Mouse (Mus musculus) cerebellum, adult 9-10 months (tissue): ENCODE results near the gene Pik3r5.

ENCODE experiments used
- DNase-seq: peaks from one replicate; pipeline ENCODE4 v3.0.0; 2022

Gene Pik3r5

DNA sequence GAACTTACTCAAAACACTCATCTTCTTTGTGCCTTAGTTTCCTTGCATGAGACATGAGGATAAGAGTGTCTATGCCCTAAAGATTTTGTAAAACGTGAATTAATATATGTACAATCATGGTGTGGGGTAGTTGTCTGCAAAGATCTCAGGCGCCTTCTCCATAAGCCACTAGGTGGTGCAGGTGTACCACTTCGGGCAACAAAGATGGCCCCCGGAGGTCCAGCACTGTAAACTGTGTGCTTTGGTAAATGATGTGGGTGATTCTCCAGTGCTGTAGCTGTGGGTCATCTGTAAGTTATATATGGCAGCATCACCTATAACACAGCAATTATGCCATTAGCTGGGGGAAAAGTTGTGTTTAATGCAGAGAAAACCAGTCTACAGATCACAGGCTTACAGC is 27.7 kb upstream of the Pik3r5 start:
- DNase-seq = no peak

DNA sequence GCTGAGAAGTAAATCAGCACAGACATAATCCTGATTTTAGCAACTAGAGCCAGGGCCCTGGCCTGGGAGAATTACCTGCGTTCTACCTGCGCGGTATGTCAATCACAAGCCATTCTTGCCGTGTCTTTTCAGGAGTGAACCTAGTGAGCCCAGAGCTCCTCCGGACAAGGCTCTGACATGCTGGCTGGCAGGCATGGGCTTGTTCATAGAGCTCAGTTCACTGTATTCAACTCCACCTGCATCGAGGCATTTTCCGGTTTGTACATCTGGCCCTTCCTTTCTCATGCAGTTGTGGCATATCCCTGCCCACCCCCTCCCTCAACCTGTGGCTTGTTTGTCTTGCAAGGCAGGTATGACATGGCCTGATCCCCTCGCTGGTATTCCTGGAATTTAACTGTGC is 26.3 kb upstream of the Pik3r5 start:
- no peak for DNase-seq

DNA sequence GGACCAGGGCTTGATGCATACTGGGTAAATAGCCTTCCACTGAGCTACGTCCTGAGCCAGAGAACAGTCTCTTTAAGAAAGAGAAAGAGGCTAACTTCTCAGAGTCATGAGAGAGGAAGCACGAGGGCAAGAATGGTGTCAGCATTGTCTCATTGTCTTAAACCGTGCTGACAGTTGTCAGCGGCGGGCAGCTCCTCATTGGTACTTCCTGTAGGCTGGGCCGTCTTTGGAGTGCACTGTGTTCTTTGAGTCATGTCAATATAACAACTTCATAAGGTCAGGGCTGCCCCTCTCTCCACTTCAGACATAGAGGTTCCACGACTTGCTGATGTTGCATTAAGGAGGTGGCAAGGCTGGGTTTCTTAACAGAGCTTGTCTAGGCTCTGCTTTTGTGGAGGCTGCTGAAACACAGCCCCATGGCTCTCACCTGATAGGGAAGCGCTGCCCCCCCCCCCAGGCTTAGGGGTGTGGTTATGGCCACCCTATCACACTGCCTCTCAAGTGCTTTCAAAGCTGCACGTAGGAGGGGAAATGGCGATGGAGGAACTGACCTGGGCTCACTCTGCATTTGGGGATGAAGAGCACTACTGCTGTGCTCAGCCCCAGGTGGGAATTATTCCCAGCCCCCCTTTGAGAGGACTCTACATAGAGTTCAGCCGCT is 24.5 kb upstream of the Pik3r5 start:
- no peak for DNase-seq

DNA sequence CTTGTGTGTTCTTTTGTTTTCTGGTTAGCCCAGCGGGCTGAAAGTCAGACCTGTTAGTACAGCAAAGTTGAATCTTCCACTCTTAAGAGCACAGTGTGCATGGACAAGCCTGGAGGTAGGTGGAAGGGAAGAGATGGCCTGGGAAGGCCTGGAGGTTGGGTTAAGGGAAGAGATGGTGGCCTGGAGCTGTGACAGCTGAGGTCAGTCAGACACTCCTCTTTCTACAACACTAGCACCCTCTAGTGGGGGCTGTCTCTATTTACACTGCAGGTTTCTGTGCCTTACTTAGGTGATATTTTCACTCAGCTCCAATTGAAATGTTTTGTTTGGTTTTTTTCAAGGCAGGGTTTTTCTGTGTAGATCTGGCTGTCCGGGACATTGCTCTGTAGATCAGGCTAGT is 23.8 kb upstream of the Pik3r5 start:
- DNase-seq = peak; percentile 83

DNA sequence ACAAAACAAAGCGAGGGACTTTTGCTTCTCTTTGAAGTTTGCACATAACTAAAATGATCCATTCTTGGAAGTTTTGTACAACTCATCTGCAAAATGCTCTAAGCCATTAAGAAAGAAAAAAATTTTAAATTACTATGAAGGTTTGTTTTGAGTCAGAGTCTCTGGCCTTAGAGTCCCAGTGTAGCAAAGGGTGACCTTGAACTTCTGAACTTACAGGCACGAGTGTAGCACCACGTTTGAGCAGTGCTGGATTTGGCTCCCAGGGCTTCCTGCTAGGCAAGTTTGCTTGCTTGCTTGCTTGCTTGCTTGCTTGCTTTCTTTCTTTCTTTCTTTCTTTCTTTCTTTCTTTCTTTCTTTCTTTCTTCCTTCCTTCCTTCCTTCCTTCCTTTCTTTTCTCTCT is 14.9 kb upstream of the Pik3r5 start:
- DNase-seq = no peak

DNA sequence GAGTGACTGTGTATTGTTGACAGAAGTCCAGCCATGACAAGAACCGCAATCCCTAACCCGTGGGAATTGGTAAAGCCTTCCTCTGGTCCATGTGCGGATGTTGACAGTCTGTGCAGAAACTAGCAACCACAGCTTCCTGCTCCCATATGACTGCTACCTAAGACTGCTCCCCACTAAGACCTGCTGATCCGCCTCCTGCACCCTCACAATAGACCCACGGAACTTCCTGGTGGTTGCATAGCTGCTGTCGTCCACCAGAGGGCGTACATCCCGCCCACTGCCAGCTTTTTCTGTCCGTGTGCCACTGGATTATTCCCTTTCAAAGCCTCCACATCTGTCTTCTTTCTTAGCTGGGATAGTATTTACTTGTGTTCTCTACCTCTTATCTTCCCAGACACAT is 14.1 kb upstream of the Pik3r5 start:
- DNase-seq = no peak

DNA sequence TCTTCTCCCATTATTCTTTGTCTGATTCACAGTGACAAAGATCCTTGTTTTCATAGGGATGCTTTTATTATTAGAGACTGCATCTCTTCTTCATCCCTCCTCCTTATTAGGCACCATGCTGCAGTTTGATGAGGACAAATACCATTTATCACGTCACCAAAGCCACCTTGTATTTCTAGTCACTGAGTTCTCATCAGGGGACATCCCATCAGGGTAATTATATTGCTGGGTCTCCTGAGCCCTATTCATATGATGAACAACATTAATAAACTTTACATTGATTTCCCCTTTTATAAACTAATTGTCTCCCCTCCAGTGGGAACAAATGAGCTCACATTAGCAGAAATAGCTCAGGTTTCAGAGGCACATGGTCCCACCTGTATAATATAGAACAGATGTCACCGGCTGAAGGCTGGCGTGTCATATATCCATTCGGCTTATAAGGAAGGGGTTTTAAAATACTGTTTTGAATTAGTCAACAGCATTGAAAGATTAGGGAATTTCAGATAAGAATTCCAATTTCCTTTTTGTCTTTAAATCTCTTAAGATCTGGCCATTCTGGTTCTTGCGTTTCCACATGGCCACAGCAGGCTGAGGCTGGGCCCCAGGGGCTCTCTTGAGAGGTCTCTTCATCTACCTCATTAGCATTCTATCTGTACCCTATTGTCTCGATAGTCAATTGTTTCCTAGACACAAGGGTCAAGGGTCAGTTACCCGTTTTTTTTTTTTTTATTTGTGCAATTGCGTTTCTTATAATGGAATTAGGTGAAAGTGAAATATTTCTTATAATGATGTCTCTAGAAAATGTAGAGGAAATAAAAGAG is 6.2 kb upstream of the Pik3r5 start:
- no peak for DNase-seq

DNA sequence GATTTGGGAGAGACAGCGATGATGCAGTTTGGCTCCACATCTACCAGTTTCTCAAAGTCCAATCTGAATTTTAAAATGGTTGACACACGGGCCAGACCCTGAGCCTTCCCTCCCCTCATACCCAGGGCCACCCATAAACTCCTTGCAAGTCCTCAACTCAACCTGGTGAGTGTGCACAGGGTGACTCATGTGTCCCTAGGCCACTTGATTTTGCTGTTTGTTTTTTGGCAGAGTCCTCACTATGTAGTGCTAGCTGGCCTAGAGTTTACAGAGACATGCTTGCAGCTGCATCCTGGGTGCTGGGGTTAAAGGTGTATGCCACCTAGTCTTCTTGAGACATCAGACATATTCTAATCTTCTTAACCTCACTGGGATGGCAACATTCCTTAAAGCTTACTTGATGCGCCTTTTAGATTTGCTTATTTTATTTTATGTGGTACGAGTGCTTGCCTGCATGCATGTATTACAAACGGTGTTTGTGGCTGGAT is 4.8 kb upstream of the Pik3r5 start:
- DNase-seq = no peak

DNA sequence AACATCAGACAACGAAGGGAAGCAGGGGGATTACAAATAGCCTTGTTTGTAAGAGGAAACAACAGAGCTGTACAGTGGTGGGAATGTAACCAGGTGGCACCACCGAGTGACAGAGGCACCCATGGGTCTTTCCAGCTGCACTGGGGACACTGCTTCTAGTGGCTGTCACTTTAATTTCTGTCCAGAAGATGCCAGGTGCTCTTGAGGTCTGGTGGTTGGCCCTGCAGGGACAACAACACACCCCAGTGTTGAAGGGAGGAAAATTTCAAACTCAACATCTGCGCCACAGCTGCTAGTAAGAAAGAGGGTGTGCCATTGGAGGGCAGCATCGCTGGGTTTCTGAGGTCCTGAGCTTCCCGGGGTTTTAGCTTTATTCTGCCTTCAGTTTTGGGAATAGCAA is 1.3 kb upstream of the Pik3r5 start:
- no peak for DNase-seq

DNA sequence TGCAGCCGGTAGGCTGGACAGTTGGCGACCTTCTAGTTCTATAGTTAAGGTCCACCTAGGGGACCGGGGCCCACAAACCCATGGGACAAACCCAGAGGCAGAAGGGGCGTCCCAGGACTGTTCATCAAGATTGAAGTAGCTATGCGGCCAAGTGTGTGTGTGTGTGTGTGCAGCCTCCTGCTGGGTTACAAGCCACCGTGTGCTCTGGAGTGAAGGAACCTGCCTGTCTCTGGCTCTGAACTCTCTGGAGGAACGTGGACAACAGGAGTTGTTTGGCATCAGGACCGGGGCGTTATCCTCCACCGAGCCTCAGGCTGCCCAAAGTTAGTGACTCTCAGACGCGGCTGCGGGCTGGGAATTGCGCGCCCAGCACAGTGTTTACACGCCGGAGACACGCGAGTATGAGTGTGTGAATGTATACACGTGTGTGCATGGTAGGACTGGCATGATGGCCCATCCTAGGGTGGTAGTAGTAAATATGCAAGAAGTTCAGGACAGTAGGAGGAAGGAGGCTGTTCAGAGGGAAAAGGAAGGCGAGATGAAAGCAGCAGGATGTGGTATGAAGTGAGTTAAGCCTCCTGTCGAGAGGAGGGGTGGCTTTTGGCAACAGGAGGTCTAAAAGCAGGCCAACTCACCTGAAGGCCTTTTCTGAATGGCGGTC is 570 bp downstream of the Pik3r5 start:
- DNase-seq = no peak

DNA sequence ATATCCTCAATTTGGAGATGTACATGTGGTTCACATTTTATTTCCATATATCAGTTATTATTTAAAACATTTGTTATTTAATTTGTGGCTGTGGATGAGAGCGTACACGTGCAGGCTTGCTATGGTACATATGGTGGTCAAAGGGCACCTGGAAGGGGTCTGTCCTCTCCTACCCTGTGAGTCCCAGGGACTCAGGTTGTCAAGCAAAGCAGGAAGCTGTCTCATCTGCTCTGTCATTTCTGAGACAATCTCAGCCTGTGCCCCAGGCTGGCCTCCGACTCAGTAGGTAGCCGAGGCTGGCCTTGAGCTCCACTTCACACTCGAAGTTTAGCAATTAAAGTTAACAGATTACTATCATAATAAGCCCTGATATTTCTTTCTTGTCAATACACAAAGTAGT is 1.6 kb downstream of the Pik3r5 start:
- DNase-seq = no peak

DNA sequence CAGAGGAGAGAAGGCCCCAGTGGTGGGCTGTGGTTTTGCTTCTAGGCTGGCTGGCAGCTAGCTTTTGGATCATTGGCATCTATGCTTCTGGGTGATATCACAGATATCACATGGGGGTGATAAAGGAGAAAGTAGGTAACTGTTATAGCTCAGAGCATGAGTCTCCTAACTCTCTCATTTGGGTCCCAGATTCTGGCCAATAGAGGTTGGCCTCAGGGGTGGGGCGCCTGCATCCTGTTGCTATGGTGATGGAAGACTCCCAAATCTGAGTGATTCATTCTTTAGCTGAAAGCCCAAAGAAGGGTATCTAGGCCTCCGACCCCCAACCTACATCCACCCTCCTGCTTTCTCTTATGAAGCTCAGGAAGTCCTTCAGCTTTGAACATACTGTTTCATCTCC is 2.8 kb downstream of the Pik3r5 start:
- DNase-seq = no peak

DNA sequence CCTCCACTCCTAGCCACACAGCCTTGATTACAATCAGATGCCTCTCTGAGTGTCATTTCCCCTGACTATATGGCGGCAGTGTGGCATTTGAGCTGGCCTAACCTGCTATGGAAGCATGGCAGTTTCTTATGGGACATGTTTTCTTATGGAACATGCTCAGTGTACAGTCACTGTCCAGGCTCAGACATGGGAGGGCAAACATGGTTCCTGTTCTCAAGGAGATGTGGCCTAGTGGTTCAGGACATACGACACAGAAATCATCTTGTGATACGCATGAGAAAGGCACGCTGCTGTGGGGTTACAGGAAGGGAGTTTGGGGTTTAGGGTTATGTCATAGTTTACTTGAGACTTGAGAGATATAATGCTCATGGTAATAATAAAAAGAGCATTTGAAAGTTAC is 3.7 kb downstream of the Pik3r5 start:
- no peak for DNase-seq

DNA sequence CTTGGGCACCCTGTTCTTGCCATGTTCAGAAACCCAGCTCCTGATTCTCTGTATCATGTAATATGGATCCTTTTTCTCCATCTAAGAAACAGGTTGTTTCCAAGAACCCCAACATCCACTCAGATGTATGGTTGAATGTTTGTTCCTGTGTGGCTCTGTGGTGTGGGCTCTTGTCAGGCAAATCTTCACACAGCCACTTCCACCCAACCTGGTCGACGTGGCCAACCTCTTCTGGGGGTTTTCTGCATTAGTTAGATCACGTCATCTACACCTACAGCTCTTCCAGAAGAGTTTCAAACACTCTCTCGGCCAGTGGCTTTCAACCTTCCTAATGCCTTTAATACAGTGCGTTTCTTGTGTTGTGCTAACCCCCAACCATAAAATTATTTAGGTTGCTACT is 4.5 kb downstream of the Pik3r5 start:
- DNase-seq = no peak

DNA sequence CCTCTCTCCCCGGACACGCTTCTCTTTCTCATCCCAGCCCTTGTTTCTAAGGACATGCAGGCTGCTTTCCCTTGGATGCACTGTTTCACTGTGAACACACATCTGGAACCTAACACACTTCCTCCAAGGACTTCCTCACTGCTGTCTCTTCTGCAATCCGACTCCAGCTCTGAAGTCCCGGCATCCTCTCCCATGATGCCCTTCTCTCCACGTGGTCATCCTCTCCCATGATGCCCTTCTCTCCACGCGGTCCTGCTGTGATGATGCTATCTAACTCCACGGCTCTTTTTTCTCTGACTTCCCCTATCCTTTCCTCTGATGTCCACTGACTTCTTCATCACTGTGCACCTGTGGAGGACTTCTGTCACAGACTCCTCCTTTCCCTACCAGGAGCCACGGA is 8.2 kb downstream of the Pik3r5 start:
- no peak for DNase-seq

DNA sequence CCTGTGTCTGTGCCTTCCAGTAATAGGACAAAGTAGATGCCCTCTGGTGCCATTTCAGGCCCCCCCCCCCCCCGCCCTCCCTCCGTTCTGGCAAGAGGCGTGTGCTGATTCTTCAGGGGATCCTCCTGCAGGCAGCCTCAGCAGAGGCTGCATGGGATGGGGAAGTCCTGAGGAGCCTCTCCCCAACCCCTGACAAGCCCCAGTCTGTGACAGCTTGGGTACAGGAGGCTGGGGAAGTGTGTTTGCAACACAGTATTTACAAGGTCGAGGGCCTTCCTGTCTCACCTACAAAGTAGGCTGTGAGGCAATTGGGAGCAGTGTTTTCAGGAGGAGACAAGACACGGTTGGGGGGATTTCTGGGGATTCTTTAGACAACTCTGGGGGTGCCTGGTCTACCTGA is 9.0 kb downstream of the Pik3r5 start:
- DNase-seq = no peak

DNA sequence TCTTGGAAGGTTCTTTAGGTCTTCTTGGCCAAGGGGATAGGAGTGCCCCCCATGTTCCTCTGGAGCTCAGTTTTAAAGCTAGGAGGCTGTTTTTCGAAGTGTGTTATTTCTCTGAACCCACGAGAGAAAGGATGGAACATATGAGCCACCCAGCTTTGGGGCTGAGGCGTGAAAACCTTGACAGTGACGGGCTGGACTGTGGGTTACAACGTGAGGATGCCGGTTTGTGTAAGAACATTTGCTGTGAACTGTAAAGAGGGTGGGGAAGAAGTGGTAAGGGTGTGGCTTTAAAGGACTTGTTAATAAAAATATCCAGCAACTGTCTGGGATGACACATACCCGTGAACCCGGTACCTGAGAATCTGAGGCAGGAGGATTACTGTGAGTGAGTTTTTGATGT is 10.4 kb downstream of the Pik3r5 start:
- DNase-seq = no peak

DNA sequence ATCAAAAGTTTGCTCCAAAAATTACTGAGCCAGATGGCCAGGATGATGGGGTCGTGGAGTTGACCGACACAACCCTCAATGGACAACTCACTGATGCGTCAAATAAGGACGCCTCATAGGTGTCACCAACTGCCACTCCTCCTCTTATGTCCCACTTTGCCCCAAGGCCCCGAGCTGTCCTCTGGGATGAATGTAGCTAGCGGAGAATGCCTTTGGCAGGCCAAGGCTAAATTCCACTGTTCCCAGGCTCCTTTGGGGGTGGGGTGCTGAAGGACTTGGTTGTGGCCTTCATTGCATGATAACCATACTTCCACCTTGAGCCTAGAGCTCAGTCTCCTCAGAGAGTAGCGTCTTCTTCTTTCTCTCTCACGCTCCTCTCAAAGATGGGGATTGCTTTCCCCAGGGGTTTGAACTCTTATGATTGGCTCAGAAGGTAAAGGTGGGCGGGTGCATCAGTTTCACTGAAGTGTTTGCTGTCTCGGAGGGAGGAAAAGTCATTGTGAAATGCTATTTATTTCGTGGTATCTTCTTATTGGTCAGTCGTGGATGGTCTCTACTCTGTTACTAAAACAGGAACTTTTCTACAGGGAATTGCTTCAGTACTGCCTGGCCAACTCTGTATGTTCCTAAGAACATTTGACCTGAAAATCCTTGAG is 11.2 kb downstream of the Pik3r5 start:
- no peak for DNase-seq

DNA sequence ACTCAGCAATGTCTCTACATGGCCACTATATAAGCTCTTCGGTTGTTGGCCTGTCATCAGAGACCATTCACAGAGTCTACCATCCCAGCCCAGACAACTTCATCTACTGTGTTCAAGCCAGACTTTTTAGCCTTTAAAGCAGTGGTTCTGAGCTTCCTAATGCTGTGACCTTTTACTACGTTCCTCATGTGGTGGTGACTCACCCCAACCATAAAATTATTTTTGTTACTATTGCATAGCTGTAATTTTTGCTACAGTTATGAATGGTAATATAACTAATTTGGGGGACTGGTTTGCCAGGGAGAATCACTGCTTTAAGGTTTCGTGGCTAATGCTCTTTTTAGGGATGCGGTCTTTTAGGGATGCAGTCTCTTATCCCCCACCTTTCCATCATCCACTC is 14.0 kb downstream of the Pik3r5 start:
- DNase-seq = no peak

DNA sequence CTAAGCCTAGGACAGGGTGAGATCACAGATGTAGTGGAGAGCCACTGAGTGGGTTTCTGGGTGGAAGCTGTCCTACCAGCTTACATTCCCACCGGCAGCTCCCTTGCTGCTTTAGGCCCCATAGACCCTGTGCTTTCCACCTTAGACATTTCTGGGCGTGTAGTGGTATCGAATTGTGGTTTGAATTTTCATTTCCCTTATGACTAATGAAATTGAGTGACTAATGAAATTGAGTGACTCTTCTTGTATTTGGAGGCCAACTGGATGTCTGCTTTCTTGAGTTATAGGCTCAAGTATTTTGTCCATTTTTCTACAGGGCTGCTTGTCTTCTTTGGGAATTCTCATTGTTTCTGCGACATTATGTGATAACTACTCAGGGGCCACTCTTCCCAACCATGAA is 14.6 kb downstream of the Pik3r5 start:
- no peak for DNase-seq

DNA sequence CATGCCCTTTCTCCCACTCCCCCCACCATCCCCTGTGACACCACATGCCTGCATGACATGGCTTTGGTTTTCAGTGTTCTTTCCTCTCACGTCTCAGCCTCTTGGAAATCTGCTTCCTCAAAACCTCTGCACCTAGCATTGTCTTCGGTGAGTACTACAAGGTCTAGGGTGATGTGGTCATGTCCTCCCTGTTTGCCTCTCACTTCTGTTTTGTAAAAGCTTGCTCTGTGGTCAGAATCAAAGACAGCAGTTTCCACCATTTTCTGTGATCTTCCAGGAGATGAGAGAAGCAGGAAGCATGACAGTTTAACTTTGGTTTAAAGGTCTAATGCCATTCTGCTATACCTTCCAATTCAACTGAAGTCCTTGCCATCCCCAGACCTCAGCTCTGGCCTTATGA is 15.3 kb downstream of the Pik3r5 start:
- no peak for DNase-seq

DNA sequence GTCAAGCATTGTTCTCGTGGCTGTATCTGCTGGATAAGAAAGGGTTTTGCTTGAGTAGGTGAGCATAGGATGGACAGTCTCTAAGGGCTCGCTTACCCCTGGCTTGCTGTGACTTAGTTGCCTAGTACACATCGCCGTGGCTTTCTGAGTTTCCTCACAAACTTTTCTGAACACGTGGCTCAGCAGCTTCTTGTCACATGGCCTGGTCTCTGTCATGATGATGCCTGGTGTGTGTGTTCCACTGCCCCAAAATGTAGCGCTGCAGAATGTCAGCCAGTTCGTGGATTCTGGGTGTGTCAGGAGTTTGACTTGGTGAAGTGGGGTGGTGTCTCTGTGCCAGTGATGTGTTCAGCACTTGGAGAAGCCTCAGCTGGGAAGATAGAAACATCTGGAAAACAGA is 16.4 kb downstream of the Pik3r5 start:
- DNase-seq = no peak

DNA sequence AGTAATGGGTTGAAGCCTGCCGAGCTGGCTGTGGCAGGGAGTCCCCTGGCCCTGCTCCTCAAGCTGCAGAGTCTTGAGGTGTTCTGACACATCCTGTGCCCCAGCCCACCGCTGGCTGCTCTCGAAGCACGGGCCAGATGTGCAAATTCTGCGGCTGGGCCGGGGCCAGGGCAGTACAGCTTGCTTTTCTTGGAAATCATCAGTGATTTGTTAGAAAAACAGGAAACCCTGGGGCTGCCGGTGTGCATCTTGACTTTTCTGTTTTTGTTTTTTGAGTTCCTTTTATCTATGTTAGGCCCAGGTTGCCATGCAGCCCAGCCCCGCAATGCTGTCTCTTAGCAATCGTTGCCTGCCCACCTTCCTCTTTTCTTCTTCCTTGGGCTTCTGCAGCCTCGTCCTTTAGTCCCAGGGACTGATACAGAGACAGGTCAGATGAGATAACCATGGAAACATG is 19.4 kb downstream of the Pik3r5 start:
- no peak for DNase-seq
